Mouse (Mus musculus) c-Kit-positive CD71-positive TER-119-negative erythroid progenitor cells, embryonic 14.5 days (primary cell): Measurements from ENCODE around the gene Diablo.
A peak's percentile ranks its signal among the peaks of the same experiment; 100 is the strongest.
"Not testable (repeated sequence)": the region's sequence is repeated elsewhere in the genome, so short reads cannot be mapped to it uniquely, and the experiment has no call there.

ENCODE experiments used
- DNase-seq: peaks from one replicate; pipeline ENCODE4 v3.0.0-alpha.2; 2013; ENCODE audit warnings: low read depth

Diablo gene

GRCm38 (mm10) chr5:123523692-123524392 is at the start of gene Diablo:
Diablo (minus strand) TSS chr5:123524176.
- peak; percentile 96 for DNase-seq

GRCm38 (mm10) chr5:123573362-123573761 is 49.4 kb upstream of the Diablo start:
- DNase-seq = no peak

DNA sequence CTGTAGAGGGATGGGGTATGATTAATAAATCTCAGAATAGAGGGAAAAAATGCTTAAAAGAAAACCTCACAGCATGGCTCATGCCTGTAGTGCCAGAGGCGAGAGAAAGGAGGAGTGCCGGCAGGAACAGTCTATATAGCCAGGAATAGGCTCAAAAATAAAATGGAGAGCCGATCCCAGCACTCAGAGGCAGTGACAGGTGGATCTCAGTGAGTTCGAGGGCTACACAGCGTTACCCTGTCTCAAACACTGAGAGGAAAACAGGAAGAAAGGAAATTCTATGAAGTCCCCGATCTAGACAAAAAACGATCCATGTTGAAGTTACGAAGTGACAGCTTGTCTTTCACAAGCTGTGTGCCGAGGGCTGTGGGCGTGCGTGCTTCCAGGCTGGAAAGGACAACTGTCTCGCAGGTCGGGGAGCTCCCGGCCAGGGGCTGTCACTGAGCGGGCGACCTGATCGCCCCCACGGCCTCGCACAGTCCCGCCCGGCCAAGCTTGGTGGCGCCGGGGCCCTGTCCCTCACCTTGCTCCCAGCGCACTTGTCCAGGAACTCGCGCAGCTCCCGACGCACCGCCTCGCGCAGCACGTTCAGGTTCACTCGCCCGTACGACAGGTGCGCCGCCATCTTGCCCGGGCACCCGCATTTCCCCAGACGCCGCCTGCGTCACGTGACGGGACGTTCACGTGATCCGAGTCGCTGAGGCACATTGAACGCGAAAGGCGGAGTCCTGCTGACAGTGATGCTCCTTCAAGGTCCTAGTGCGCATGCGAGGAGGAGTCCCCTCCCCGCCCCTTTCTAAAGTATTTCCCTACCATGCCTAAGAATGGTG is 48.6 kb upstream of the Diablo start, which contains the start of gene Vps33a:
Gene Vps33a, minus strand, starts transcription at position 682 of the 830 bp plus-strand sequence.
- DNase-seq = peak; percentile 98

- DNase-seq = no peak
Observed at GRCm38 (mm10) chr5:123561128-123561527, 37.2 kb upstream of the Diablo start.

DNA sequence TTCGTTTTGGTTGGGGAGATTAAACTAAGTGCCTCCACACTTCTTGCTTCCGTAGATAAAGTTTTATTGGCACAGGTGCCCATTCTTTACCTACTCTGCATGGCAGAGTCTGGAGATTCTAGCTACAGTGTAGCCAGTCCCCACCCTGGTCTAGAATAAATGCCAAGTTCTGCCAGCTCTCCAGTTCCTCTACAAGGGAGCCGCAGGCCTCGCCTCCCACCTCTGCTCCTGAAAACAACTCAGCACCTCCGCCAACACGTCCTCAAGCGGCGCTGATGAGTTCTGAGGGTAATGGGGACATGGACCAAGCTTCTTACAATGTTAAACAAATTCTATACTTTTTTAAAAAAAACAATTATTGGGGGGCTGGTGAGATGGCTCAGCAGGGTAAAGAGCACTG is 35.6 kb upstream of the Diablo start:
- DNase-seq = no peak

DNA sequence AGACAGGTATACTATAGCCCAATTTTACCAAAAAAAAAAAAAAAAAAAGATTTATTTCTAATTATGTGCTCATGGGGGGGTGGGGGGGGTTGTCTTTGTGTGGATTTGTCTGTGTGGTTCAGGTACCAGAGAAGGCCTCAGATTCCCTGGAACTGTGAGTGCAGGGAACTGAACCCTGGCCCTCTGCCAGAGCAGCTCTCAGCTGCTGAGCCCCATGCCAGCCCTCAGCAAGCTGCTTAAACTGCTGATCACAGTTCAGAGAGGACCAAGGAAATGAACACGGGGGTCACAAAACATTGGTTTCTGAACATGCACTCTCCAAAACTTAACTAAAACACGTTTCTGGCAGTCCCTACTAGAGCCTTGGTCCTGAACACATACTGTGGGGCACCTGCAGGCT is 32.5 kb upstream of the Diablo start:
- no peak for DNase-seq

DNA sequence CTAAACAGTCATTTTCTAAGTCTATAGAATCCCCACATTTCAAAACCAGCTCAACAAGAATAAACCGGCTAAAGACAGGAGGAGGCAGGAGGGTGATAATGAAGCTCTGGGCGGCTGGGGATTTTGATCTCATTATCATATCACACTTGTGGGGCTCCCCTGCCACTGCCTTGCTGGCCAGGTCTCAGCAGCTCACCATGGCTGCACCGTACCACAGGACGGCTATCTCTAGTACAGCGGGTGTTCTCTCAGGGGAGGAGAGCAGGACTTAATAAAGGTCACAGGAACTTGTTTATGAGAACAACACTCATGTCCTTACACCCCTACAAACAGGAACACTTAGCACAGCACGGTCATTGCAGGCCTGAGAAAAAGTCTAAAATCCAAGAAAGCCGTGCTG is 31.7 kb upstream of the Diablo start:
- DNase-seq = peak; percentile 22

- no peak for DNase-seq
Observed at GRCm38 (mm10) chr5:123533801-123534200, 9.8 kb upstream of the Diablo start.

- DNase-seq = no peak
Observed at GRCm38 (mm10) chr5:123530056-123530455, 6.1 kb upstream of the Diablo start.

DNA sequence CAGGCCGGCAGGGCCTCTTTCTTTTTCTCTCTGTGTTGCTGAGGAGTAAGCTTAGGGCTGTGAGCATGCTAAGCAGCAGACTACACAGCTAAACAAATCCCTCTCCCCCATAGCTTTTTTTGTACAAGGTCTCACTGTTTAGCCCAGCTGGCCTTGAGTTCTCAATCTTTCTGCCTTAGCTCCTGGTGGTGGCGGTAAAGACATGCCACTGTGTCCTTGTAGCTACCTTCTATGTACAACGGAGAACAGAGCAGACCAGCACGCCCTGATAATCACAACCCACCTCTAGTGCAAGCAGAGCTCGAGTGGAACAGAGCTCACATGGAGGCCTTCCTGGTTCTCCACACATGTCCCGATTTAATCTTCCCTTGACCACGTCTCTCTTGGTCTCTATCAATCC is 4.7 kb upstream of the Diablo start:
- no peak for DNase-seq

- no peak for DNase-seq
Observed at GRCm38 (mm10) chr5:123525916-123526495, 2.0 kb upstream of the Diablo start.

DNA sequence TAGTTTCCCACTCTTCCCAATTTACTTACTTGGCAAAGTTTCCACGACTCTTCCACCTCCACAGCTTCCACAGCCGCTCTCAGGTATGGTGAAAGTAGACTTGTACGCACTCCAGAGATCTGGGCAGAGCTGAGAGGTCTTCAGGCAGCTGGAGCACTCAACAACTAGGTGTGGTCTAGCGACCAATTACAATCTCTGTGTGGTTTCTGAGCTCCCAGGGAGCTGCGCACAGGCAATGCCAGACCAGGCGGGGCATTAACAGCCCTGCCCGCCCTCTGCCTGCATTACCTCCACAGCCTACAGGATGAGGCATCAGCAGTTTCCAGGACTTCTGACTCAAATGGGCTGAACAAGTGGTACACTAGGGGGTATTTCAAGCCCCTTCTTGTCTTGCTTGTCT is 1.3 kb upstream of the Diablo start, which contains the start of gene Gm49027:
Gene Gm49027, minus strand, starts transcription at position 208 of the 400 bp plus-strand sequence.
- DNase-seq = no peak

GRCm38 (mm10) chr5:123524393-123524750 is 396 bp upstream of the Diablo start:
- peak; percentile 69 for DNase-seq

DNA sequence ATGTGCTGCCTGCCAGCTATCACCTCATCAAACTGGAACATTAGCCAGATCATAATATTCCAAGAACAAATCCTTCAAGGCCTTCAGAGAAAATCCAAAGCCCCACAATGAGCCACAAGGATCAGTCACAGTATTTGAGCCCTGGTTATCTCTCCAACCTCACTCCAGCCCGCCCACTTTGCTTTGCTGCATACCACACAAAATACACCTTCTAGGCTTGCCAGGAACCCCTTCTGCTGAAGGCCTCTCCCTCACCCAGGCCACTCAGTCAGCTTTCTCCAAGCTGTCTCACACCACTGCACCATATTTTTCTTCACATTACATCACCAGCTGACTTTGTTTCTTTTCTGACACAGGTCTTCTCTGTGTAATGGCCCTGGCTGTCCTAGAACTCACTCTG is 1.8 kb downstream of the Diablo start:
- DNase-seq = no peak

DNA sequence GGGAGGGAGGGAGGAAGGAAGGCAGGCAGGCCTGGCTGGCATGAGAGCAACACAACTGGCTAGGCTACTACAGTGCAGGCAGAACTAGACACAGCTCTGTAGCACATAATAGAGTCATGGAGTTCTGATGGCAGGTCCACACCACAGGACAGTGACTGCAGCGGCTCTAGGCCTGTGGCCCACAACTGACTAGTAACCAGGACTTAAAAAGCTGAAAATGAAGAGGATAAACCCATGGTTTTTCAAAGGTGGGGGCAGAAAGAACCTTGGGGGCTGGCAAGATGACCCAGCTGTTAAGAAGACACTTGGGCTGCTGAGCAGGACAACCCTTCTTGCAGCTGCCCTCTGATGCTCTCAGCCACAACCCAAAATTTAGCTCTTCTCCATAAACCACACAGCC is 2.4 kb downstream of the Diablo start:
- DNase-seq = no peak

DNA sequence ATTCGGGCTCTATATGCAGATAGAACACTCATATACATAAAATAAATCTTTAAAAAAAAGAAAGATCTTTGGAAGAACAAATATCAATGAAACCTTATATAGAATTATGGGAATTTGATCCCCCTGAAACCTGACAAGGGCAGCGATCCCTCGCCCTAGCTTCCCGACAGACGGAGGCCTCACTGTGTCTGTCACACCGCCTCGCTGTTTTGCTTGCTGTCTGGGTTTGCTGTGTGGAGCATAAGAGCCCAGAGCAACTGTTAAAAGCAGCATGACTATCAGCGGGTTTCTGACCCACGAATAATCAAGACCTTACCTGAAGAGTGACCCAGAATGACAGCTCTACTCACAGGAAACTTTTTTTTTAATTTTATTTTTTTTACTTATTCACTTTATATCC is 3.3 kb downstream of the Diablo start:
- DNase-seq = no peak

DNA sequence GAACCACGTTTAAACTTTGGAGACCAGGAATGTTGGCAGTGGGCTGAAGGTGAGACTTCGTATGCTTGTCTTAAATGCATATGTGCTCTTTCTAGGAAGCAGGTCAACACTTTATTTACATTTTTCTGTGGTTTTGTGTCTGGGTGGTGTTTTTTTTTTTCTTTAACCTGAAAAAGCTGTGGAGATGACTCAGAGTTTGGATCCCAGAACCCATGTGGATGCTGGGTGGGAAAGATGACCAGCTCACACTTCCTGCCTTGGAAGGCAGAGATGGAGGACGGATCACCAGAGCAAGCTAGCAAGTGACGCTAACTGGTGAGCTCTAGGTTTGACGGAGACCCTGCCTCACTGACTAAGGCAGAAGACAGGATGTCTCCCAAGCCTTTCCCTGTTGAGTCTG is 9.1 kb downstream of the Diablo start:
- DNase-seq = no peak

DNA sequence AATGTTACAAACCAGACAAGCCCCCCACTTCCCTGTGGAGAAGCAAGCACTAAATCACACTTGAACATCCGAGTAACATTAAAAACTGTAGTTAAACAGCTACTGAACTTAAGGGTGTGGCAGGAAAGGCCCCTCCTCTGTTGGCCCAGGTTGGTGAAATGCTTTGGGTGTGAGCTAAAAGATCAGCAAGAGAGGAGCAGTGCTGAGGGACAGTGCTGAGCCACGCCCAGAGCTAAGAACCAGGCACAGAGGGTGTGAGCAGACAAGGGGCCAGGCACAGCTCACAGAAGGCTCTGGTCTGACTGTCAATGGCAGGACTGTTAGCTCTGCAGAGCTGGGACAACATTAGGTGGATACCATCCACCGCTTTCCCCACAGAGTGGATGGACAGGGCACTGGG is 11.9 kb downstream of the Diablo start:
- DNase-seq = peak; percentile 49

GRCm38 (mm10) chr5:123511426-123511825 is 12.6 kb downstream of the Diablo start:
- DNase-seq = not testable (repeated sequence)

GRCm38 (mm10) chr5:123510160-123510559 is 13.8 kb downstream of the Diablo start, which contains the start of gene B3gnt4:
B3gnt4 (plus strand) TSS chr5:123510460.
- no peak for DNase-seq

GRCm38 (mm10) chr5:123508921-123509320 is 15.1 kb downstream of the Diablo start:
- DNase-seq = no peak

DNA sequence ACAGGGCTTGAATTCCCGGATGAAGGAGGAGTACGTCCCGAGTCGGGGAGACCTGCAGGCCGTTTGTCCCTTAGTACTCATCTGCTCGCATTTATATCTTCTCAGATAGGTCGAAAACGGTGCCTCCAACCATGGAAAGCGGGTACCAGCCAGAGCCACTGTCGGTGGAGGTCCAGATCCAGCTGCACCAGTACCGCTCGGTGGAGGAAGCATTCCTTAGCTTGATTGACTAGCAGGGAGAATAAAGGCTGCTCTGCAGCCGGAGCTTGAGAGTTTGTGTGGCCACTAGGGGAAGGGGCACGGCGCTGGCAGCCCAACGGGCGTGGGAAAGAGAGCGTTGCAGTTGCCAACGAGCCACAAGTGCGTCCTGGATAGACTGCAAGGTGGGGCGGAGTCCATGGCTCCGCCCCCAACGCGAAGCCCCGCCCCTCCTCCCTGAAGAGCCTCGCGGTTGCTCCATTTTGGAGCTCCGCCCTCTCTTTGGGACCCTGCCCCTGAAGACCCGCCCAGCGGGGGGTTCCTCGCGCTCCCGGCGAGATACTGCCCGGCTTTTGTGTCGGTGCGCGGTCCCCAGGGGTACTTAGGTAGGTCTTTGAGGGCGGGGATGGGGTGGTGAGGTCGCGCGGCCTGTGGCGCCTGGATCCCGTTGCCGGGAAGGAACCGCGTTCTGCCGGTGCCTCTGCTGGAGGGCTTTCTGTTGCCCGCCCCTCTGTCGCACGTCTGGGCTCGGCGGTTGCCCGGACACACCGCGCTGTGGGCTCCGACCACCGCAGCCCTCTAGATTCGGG is 15.8 kb downstream of the Diablo start:
- DNase-seq = peak; percentile 76
